Mouse (Mus musculus) CD4-positive, CD25-positive, alpha-beta regulatory T cell, adult 9 weeks (primary cell): Measurements from ENCODE around the gene Urad. TPM values are rescaled to one million over a fixed set of nuclear protein-coding genes. Genes with fewer than 3 reads are reported as not detected.

Experiments
- polyA plus RNA-seq: library from polyadenylated mRNA; unstranded; fragments of 100-300 nt; shearing (Covaris generic); gene quantifications from one replicate; pipeline ENCODE4 v1.2.1, GENCODE M21; 2017

Urad gene
- not detected for polyA plus RNA-seq

GRCm38 (mm10) chr5:147322183-147322582 lies at the start of gene Urad:
Gene Urad, minus strand, starts transcription at chr5:147322440.

GRCm38 (mm10) chr5:147306638-147307397 lies 15.4 kb downstream of the Urad start, which contains the start of gene Cdx2:
Gene Cdx2, minus strand, starts transcription at chr5:147307270.

GRCm38 (mm10) chr5:147269926-147270672 lies 52.1 kb downstream of the Urad start, which contains the start of gene Pdx1:
Gene Pdx1, plus strand, starts transcription at chr5:147269959.

Other genes with a start within 250 kb of the Urad start
- 34.2 TPM for gene Lnx2, start 245.9 kb downstream of the Urad start, polyA plus RNA-seq
- gene Polr1d, start 245.4 kb downstream of the Urad start, polyA plus RNA-seq: 182 TPM
- not detected for gene Gsx1, start 133.7 kb downstream of the Urad start, polyA plus RNA-seq
- not detected for gene Pdx1, start 52.5 kb downstream of the Urad start, polyA plus RNA-seq
- gene Cdx2, start 15.2 kb downstream of the Urad start, polyA plus RNA-seq: not detected
- gene Flt3, start 78.0 kb upstream of the Urad start, polyA plus RNA-seq: 0.07 TPM
- gene Pan3, start 107.7 kb upstream of the Urad start, polyA plus RNA-seq: 40.8 TPM